Mouse (Mus musculus) heart, embryonic 10.5 days (tissue): ENCODE results near the gene Igsf23. TPM values are rescaled to one million over a fixed set of nuclear protein-coding genes. Genes with fewer than 3 reads are reported as not detected.

ENCODE experiments used
- DNase-seq: peaks from one replicate; pipeline ENCODE4 v3.0.0-alpha.2; 2017; ENCODE audit warnings: low spot score
- H3K27ac ChIP-seq: fragments of 300-500 bp; sonication (generic); 2 replicates; pipeline ENCODE4 v1.5.1; 2016; ENCODE audit warnings: mild to moderate bottlenecking
- H3K27me3 ChIP-seq: fragments of 300-500 bp; sonication (generic); 2 replicates; pipeline ENCODE4 v1.6.1; 2016; ENCODE audit warnings: mild to moderate bottlenecking; ENCODE audit not compliant: poor library complexity, insufficient read depth, severe bottlenecking
- H3K36me3 ChIP-seq: fragments of 300-500 bp; sonication (generic); 2 replicates; pipeline ENCODE4 v1.6.1; 2016; ENCODE audit warnings: mild to moderate bottlenecking, moderate library complexity
- H3K4me1 ChIP-seq: fragments of 300-500 bp; sonication (generic); 2 replicates; pipeline ENCODE4 v1.6.1; 2016; ENCODE audit warnings: mild to moderate bottlenecking
- H3K4me3 ChIP-seq: fragments of 300-500 bp; sonication (generic); 2 replicates; pipeline ENCODE4 v1.5.1; 2016; ENCODE audit warnings: mild to moderate bottlenecking, moderate library complexity
- H3K9me3 ChIP-seq: fragments of 300-500 bp; sonication (generic); 2 replicates; pipeline ENCODE4 v1.6.1; 2016; ENCODE audit warnings: mild to moderate bottlenecking, moderate library complexity
- WGBS: fragments of 180-500 bp; shearing (Covaris S2); methylation state at CpG from one replicate; pipeline ENCODE4 v1.1.7; 2016; 5-methylcytosine and 5-hydroxymethylcytosine counted together
- polyA plus RNA-seq: library from polyadenylated mRNA; unstranded; fragments of >200 nt; fragmentation: Nextera tagmentation; extraction: Ambion mirVana; gene quantifications from 2 replicates; pipeline ENCODE4 v1.2.1, GENCODE M21; 2016

Igsf23 gene
- polyA plus RNA-seq, 1 experiment from 2014 or later, result 2.1 TPM

DNA sequence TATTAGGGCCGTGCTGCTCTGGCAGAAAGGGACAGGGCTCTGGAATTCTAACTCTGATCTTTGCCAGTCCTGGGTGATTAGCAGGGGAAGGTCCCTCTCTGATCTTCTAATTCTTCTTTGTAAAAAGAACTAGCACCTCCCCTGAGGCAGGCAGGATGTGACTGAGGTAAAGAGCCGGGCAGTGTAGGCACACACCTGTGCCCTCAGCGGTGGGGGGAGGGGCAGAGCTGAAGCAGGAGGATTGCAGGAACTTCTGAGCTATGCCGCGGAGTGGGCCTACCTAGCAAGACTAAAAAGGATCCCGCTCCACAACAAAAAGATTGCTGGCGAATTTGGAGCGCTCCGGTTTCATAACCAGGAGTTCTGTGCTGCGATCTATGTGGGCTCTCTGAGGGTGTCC lies 560 bp downstream of the Igsf23 start:
- H3K9me3 ChIP-seq, result no peaks in the 10 kb centered on the region
- peaks cover 15% of the 10 kb centered on the region; the same call in 1 of the 2 replicates for H3K4me1 ChIP-seq
- no peak for DNase-seq
- H3K36me3 ChIP-seq, result no peaks in the 10 kb centered on the region
- H3K27me3 ChIP-seq, result no peaks in the 10 kb centered on the region
- 34% methylated on average over 10 of the region's 10 CpGs for WGBS
- H3K27ac ChIP-seq, result peak overlapping the region; percentile 36; the same call in 1 of the 2 replicates
- H3K4me3 ChIP-seq, result peak overlapping the region; percentile 22

DNA sequence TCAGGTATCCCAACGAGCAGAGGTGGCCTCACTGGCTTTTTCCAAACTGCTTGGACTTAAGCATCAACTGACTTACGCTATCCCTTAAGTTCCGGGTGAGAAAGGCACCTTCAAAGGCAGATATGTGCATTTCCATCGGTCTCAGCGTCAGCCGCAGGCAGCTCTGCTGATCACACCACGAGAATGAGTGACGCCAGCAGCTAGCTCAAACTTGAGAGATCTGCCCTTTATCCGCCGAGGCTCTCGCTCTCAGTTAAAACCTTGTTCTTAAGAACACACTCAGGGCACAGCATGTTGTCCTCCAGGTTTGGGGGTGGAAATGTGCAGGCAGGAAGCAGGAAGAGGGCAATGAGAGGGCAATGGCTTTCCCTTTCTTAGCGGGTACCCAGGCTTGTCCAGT lies 1.6 kb downstream of the Igsf23 start:
- no peak for DNase-seq
- peaks cover 15% of the 10 kb centered on the region; the same call in 1 of the 2 replicates for H3K4me1 ChIP-seq
- no peaks in the 10 kb centered on the region for H3K36me3 ChIP-seq
- no peak overlapping the region for H3K27ac ChIP-seq
- H3K9me3 ChIP-seq, result no peaks in the 10 kb centered on the region
- 64% methylated on average over 12 of the region's 12 CpGs for WGBS
- H3K4me3 ChIP-seq, result no peak overlapping the region
- no peaks in the 10 kb centered on the region for H3K27me3 ChIP-seq

DNA sequence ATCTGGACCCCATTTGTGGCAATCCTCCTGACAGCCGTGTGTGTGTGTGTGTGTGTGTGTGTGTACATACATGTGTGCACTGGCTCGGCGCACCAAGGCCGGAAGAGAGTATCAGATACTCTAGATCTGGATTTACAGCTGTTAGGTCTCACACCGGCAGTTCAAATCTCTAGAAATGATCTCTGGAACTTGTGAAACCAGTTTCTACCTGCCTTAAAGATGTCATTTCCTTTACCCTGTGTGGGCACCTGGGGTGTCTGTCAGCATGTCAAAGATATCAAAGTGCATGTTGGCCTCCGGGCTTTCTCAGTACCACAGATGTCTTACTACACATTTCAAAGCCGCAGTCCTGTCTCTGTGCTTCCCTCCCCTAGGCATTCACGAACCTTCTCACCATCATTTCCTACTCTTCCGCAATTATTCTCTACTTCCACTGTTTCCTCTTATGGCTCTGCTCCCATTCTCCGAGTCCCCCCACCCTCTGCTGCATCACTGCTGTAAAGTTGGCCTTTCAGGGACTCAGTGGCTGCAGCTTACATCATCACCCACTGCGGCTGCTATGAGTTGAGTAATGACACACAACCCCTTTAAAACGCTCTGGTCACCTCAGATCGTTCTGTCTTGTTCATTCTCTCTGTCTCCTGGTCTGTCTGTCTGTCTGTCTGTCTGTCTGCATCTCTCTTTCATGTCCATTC lies 4.6 kb downstream of the Igsf23 start:
- DNase-seq, result no peak
- no peaks in the 10 kb centered on the region for H3K9me3 ChIP-seq
- H3K27me3 ChIP-seq, result no peaks in the 10 kb centered on the region
- H3K36me3 ChIP-seq, result no peaks in the 10 kb centered on the region
- no peak overlapping the region for H3K27ac ChIP-seq
- no peak overlapping the region for H3K4me3 ChIP-seq
- 80% methylated on average over 13 of the region's 13 CpGs for WGBS
- peaks cover 13% of the 10 kb centered on the region; the same call in 1 of the 2 replicates for H3K4me1 ChIP-seq

DNA sequence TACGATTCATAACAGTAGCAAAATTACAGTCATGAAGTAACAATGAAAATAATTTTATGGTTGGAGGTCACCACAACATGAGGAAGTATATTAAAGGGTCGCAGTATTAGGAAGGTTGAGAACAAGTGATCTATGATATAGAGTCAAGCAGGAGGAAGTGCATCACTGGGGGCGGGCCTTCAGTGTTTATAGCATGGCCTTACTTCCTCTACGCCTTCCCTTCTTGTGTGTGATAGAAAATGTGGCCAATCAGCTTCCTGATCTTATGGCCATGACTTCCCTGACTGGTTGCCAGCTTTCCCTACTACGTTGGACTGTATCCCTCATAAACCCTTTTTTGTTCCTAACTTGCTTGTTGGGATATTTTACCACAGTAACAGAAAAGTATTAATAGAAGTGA lies 5.4 kb downstream of the Igsf23 start:
- Histone ChIP-seq H3K4me1 (peaks cover 15% of the 10 kb centered on the region), H3K27ac (no peak overlapping the region), H3K9me3 (no peaks in the 10 kb centered on the region), H3K4me3 (no peak overlapping the region), H3K27me3 (no peaks in the 10 kb centered on the region), H3K36me3 (no peaks in the 10 kb centered on the region)
- WGBS, result 83% methylated on average over 5 of the region's 5 CpGs
- no peak for DNase-seq

DNA sequence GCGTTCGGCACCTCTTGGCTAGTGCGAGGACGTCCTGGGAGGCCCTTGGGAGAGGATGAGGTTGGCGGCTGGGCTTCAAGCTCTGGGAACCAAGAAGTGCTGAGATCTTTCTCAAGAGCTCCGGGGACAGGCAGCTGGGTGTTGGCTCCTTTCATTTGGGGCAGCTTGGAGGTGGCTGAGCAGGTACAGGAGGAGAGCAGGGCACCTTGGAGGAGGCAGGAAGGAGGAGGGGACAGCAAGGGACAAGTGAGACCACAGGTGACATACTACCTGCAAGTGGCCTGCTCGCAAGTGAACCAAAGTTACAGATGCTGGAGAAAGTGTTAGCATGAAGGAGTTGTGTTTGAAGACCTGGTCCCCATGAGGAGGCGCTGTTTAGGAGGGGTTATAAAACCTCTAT lies 5.8 kb downstream of the Igsf23 start:
- H3K4me3 ChIP-seq, result no peak overlapping the region
- no peaks in the 10 kb centered on the region for H3K36me3 ChIP-seq
- no peaks in the 10 kb centered on the region for H3K9me3 ChIP-seq
- H3K27me3 ChIP-seq, result no peaks in the 10 kb centered on the region
- H3K27ac ChIP-seq, result no peak overlapping the region
- DNase-seq, result no peak
- WGBS, result 82% methylated on average over 8 of the region's 8 CpGs
- peaks cover 16% of the 10 kb centered on the region for H3K4me1 ChIP-seq

DNA sequence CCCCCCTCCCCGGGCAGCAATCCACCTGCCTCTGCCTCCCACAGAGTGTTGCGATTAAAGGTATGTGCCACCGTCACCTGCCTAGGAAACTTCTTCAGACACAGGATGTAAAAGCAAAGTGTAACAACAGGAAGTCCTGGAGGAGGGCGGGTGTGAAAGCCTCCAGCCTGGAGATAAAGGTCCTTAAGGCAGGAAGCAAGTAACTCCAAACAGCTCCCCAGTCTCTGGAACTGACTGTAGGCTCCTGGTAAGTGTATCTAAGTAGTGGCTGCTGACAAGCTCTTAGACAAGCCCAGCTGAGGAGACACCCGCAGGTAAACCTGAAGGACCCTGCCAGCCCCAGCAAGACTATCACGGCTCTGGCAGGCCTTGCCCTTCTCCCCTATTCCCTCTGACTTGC lies 10.3 kb downstream of the Igsf23 start:
- peak overlapping the region; percentile 72 for H3K27ac ChIP-seq
- peaks cover 24% of the 10 kb centered on the region for H3K4me1 ChIP-seq
- H3K36me3 ChIP-seq, result no peaks in the 10 kb centered on the region
- WGBS, result 3% methylated on average over 4 of the region's 6 CpGs
- no peaks in the 10 kb centered on the region for H3K27me3 ChIP-seq
- H3K4me3 ChIP-seq, result peak overlapping the region; percentile 24; the same call in 1 of the 2 replicates
- no peaks in the 10 kb centered on the region for H3K9me3 ChIP-seq
- no peak for DNase-seq

DNA sequence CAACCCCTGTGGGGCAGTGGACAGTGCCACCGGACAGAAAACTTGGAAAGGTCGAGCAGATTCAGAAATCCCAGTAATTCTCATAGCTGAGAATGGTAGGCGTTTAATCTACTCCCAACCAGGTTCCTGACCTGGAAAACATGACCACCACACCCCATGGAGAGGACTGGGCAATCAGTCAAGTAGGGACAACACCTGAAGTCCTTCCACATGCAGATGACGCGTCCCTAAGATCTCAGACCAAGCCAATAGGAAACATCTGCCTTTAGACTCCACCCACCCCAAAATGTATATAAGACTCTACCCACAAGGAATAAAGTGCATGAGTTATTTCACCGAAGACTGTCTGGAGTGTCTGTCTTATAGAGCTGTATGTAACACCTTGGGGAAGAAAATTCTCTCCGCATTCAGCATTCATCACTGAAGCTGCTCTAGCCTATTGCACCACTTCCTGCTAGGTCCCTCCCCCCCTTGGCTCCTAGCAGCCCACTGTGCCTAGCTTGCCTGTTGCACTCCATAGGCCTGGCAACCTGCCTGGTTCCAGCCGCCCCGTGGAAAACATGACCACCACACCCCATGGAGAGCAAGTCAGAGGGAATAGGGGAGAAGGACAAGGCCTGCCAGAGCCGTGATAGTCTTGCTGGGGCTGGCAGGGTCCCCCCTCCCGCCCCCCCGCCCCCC lies 10.9 kb downstream of the Igsf23 start:
- DNase-seq, result peak; percentile 88
- H3K4me3 ChIP-seq, result peak overlapping the region; percentile 24; the same call in 1 of the 2 replicates
- H3K4me1 ChIP-seq, result peaks cover 26% of the 10 kb centered on the region
- WGBS, result 44% methylated on average over 10 of the region's 12 CpGs
- peak overlapping the region; percentile 72 for H3K27ac ChIP-seq
- H3K27me3 ChIP-seq, result no peaks in the 10 kb centered on the region
- no peaks in the 10 kb centered on the region for H3K9me3 ChIP-seq
- H3K36me3 ChIP-seq, result no peaks in the 10 kb centered on the region

DNA sequence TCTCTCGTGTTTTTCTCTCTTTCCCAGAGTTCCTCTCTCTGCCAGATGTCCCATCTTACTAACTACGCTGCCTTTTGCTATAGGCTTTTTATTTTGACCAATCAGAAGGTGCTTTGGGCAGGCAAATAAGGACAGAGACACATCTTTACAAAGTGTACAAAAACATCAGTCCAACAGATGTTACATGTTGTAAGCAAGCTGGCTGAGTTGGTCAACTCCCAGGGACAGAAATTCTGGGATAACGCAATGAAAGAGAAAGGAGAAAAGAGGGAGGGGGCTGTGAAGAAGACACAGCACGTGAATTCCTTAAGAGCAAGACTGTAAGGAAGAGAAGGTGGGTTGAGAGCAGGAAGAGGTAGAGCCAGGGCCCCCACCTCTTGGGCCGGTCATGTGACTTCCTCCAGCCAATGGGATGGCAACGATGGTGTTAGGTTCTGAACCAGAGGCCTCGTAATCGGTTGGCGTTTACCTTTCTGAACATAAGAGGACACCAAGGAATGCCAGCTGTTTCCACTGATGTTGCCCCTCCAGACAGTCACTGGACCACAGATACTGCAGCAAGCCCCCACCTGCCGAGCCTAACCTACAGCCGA lies 13.2 kb downstream of the Igsf23 start:
- H3K27me3 ChIP-seq, result no peaks in the 10 kb centered on the region
- DNase-seq, result no peak
- H3K4me1 ChIP-seq, result peaks cover 35% of the 10 kb centered on the region
- no peaks in the 10 kb centered on the region for H3K9me3 ChIP-seq
- H3K4me3 ChIP-seq, result no peak overlapping the region
- 79% methylated on average over 11 of the region's 11 CpGs for WGBS
- no peak overlapping the region for H3K27ac ChIP-seq
- no peaks in the 10 kb centered on the region for H3K36me3 ChIP-seq

DNA sequence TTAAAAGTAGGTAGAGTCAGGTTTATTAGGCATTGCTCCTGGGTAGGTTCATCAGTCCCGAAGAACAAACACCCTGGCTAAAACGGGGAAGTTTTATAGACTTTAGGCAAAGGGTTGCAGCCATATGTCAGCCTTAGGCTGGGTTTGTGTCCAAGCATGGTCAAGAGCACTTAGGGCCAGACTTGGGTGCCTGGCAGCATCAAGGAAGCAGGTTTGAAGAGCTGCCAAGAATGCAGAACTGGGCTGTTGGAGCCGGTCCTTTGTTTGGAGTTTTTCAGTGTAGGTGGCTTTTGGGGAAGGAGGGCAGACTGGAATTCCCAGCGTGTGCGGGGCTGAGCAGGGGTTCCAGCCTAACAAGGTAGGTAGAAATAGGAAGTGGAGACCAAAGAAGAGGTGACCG lies 14.6 kb downstream of the Igsf23 start:
- Histone ChIP-seq H3K4me1 (peaks cover 34% of the 10 kb centered on the region), H3K27ac (peak overlapping the region; percentile 17; the same call in 1 of the 2 replicates), H3K9me3 (no peaks in the 10 kb centered on the region), H3K36me3 (no peaks in the 10 kb centered on the region), H3K27me3 (no peaks in the 10 kb centered on the region), H3K4me3 (no peak overlapping the region)
- no peak for DNase-seq
- 74% methylated on average over 6 of the region's 6 CpGs for WGBS

DNA sequence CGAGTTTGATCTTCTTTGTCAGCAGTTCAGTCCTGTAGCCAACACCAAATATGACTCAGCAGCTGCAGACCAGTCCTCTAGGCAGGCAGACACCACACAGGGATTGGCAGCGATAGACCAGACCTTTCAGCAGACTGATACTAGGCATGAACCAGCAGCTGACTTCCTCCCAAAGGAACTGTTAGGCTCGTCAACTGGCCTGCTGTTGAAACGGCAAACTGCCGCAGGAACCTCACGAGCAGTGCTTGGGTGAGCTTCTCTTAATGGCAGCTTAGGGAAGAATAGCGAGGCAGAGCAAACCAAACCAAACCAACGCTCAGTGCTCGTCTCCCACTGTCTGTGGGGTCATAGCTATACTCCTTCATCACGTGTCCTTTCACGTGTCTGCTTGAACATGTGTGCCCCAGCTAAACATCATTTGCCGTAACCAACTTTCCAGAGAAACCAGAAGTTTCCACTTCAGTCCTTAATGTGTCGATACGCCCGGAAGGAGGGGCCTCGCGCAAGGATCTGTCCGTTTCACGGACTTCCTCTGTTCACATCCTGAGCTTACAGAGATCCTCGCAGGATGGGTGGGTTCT lies 15.3 kb downstream of the Igsf23 start:
- Histone ChIP-seq H3K4me1 (peaks cover 27% of the 10 kb centered on the region), H3K9me3 (no peaks in the 10 kb centered on the region), H3K27ac (peak overlapping the region; percentile 17; the same call in 1 of the 2 replicates), H3K27me3 (no peaks in the 10 kb centered on the region), H3K36me3 (no peaks in the 10 kb centered on the region), H3K4me3 (no peak overlapping the region)
- 60% methylated on average over 20 of the region's 20 CpGs for WGBS
- DNase-seq, result no peak

DNA sequence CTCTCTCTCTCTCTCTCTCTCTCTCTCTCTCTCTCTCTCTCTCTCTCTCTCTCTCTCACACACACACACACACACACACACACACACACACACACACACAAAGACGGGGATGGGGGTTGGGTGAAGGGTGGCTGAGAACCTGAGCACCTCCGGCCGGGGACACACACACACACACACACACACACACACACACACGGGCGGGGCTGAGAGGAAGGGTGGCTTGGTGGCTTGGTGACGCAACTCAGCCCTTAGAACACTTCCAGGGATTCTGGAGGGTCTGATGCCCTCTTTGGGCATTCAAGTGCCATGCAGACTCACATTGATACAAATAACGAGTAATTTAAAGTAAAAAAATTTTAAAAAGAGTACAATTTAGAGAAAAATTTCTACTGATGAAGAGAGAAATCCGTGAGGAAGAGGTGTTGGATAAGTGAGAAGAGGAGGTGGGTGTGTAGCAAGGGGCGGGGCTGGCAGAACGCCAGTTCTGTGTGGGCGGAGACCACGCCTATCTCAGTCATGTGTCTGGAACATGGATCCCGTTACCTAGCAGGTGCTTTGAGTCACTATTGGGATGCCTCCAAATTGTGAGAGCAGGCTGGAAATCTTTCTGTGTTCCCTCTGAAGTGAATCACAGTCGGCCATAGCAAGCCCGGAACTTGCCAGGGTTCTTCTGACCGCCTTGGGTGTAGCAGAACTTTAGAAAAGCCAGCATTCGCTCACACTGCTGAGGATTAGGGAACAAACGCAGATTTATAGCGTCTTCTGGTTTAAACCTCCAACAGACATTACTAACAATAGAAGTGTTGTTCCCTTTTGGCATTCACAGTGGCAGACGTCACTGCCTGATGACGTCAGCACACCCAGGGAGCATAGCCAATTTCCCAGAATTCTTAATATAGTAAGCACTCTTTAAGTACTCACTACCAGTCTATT lies 17.4 kb downstream of the Igsf23 start:
- no peak for DNase-seq
- H3K36me3 ChIP-seq, result no peaks in the 10 kb centered on the region
- peaks cover 19% of the 10 kb centered on the region for H3K4me1 ChIP-seq
- H3K27ac ChIP-seq, result 0 out of 2 replicates have a peak overlapping the region, but pooled peaks have one; percentile 24
- H3K4me3 ChIP-seq, result peak overlapping the region; percentile 33
- no peaks in the 10 kb centered on the region for H3K9me3 ChIP-seq
- no peaks in the 10 kb centered on the region for H3K27me3 ChIP-seq
- WGBS, result 23% methylated on average over 21 of the region's 21 CpGs
